Mouse (Mus musculus): Measurements from ENCODE around the gene Wipf3. TPM values are rescaled to one million over a fixed set of nuclear protein-coding genes. Genes with fewer than 3 reads are reported as not detected.

Wipf3 gene
- polyA plus RNA-seq, 1 experiment = not detected

- H3K27ac ChIP-seq (ENCODE audit: insufficient read depth, low read length) = no peak overlapping the region
- no peak overlapping the region for H3K4me3 ChIP-seq (ENCODE audit: insufficient read depth, low read length)
- no peak for TF ChIP-seq CTCF (IDR thresholded peaks at IDR 0.05; ENCODE audit: borderline replicate concordance, insufficient read depth, low read length)
- no peak for TF ChIP-seq POLR2A (IDR thresholded peaks at IDR 0.05; ENCODE audit: low read depth, low read length)
- H3K4me1 ChIP-seq (ENCODE audit: control insufficient read depth, insufficient read depth, low read length) = no peaks in the 10 kb centered on the region; the same call in none of the 2 replicates
Measured at GRCm38 (mm10) chr6:54539396-54539795, 110.0 kb downstream of the Wipf3 start.

GRCm38 (mm10) chr6:54540252-54540887 lies 111.0 kb downstream of the Wipf3 start:
- Histone ChIP-seq H3K4me1 (ENCODE audit: control insufficient read depth, insufficient read depth, low read length) (no peaks in the 10 kb centered on the region; the same call in none of the 2 replicates), H3K27ac (ENCODE audit: insufficient read depth, low read length) (no peak overlapping the region), H3K4me3 (ENCODE audit: insufficient read depth, low read length) (no peak overlapping the region)
- TF ChIP-seq CTCF (IDR thresholded peaks at IDR 0.05; ENCODE audit: borderline replicate concordance, insufficient read depth, low read length) = no peak
- TF ChIP-seq POLR2A (IDR thresholded peaks at IDR 0.05; ENCODE audit: low read depth, low read length) = no peak

GRCm38 (mm10) chr6:54542836-54543235 lies 113.4 kb downstream of the Wipf3 start:
- no peak overlapping the region for H3K4me3 ChIP-seq (ENCODE audit: insufficient read depth, low read length)
- no peaks in the 10 kb centered on the region; the same call in none of the 2 replicates for H3K4me1 ChIP-seq (ENCODE audit: control insufficient read depth, insufficient read depth, low read length)
- TF ChIP-seq POLR2A (IDR thresholded peaks at IDR 0.05; ENCODE audit: low read depth, low read length) = no peak
- TF ChIP-seq CTCF (IDR thresholded peaks at IDR 0.05; ENCODE audit: borderline replicate concordance, insufficient read depth, low read length) = no peak
- H3K27ac ChIP-seq (ENCODE audit: insufficient read depth, low read length) = no peak overlapping the region

GRCm38 (mm10) chr6:54543646-54544045 lies 114.2 kb downstream of the Wipf3 start:
- H3K4me3 ChIP-seq (ENCODE audit: insufficient read depth, low read length) = no peak overlapping the region
- TF ChIP-seq POLR2A (IDR thresholded peaks at IDR 0.05; ENCODE audit: low read depth, low read length) (no peak), CTCF (IDR thresholded peaks at IDR 0.05; ENCODE audit: borderline replicate concordance, insufficient read depth, low read length) (no peak)
- no peak overlapping the region for H3K27ac ChIP-seq (ENCODE audit: insufficient read depth, low read length)
- H3K4me1 ChIP-seq (ENCODE audit: control insufficient read depth, insufficient read depth, low read length) = no peaks in the 10 kb centered on the region; the same call in none of the 2 replicates

GRCm38 (mm10) chr6:54548314-54549019 lies 119.1 kb downstream of the Wipf3 start:
- no peak overlapping the region for H3K4me3 ChIP-seq (ENCODE audit: insufficient read depth, low read length)
- TF ChIP-seq CTCF (IDR thresholded peaks at IDR 0.05; ENCODE audit: borderline replicate concordance, insufficient read depth, low read length) = no peak
- TF ChIP-seq POLR2A (IDR thresholded peaks at IDR 0.05; ENCODE audit: low read depth, low read length) = no peak
- no peaks in the 10 kb centered on the region for H3K4me1 ChIP-seq (ENCODE audit: control insufficient read depth, insufficient read depth, low read length)
- no peak overlapping the region for H3K27ac ChIP-seq (ENCODE audit: insufficient read depth, low read length)

GRCm38 (mm10) chr6:54549311-54549710 lies 119.9 kb downstream of the Wipf3 start:
- TF ChIP-seq CTCF (IDR thresholded peaks at IDR 0.05; ENCODE audit: borderline replicate concordance, insufficient read depth, low read length) (no peak), POLR2A (IDR thresholded peaks at IDR 0.05; ENCODE audit: low read depth, low read length) (no peak)
- no peak overlapping the region for H3K27ac ChIP-seq (ENCODE audit: insufficient read depth, low read length)
- no peak overlapping the region for H3K4me3 ChIP-seq (ENCODE audit: insufficient read depth, low read length)
- no peaks in the 10 kb centered on the region for H3K4me1 ChIP-seq (ENCODE audit: control insufficient read depth, insufficient read depth, low read length)

- Histone ChIP-seq H3K4me1 (ENCODE audit: control insufficient read depth, insufficient read depth, low read length) (no peaks in the 10 kb centered on the region), H3K27ac (ENCODE audit: insufficient read depth, low read length) (no peak overlapping the region), H3K4me3 (ENCODE audit: insufficient read depth, low read length) (no peak overlapping the region)
- TF ChIP-seq POLR2A (IDR thresholded peaks at IDR 0.05; ENCODE audit: low read depth, low read length) (no peak), CTCF (IDR thresholded peaks at IDR 0.05; ENCODE audit: borderline replicate concordance, insufficient read depth, low read length) (no peak)
Measured at GRCm38 (mm10) chr6:54550801-54551323, 121.5 kb downstream of the Wipf3 start.

- no peak overlapping the region for H3K4me3 ChIP-seq (ENCODE audit: insufficient read depth, low read length)
- H3K27ac ChIP-seq (ENCODE audit: insufficient read depth, low read length) = no peak overlapping the region
- H3K4me1 ChIP-seq (ENCODE audit: control insufficient read depth, insufficient read depth, low read length) = no peaks in the 10 kb centered on the region
- TF ChIP-seq CTCF (IDR thresholded peaks at IDR 0.05; ENCODE audit: borderline replicate concordance, insufficient read depth, low read length) (no peak), POLR2A (IDR thresholded peaks at IDR 0.05; ENCODE audit: low read depth, low read length) (no peak)
Measured at GRCm38 (mm10) chr6:54552721-54553413, 123.5 kb downstream of the Wipf3 start.

Other genes starting within 250 kb of the Wipf3 start
- gene Prr15, start 103.8 kb upstream of the Wipf3 start, polyA plus RNA-seq (2011; ENCODE audit: insufficient read length, low read depth, missing spikeins) = 0.35 TPM in 1 of 2 replicates, not detected in the other
- 13.1 and 19.9 TPM in 2 replicates for gene Scrn1, start 136.9 kb downstream of the Wipf3 start, polyA plus RNA-seq (2011; ENCODE audit: insufficient read length, low read depth, missing spikeins)
- gene Plekha8, start 165.5 kb downstream of the Wipf3 start, polyA plus RNA-seq (2011; ENCODE audit: insufficient read length, low read depth, missing spikeins) = 7.0 and 9.1 TPM in 2 replicates
- gene Fkbp14, start 167.7 kb downstream of the Wipf3 start, polyA plus RNA-seq (2011; ENCODE audit: insufficient read length, low read depth, missing spikeins) = 59.6 and 61.2 TPM in 2 replicates

Measured in embryonic fibroblast, embryonic 13.5 days (primary cell).